13 mouse cellular contexts compared by ENCODE assay signal in genomic region chr13:52652253-52652628, GRCm38 (mm10).
"Had no signal": no experiment of that assay in that cellular context is flagged by ENCODE, and none has a peak within 500 bp of the region (broad histone marks: within the 10 kb centered on the region; RNA-seq: fewer than 3 reads in every experiment).

No protein-coding gene starts in this region.

- H3K36me3 ChIP-seq: liver, embryonic 12.5 days; midbrain, embryonic 12.5 days; neural tube, embryonic 15.5 days had no signal

- H3K4me2 ChIP-seq: liver, embryonic 12.5 days; lung, embryonic 14.5 days; midbrain, embryonic 12.5 days; neural tube, embryonic 15.5 days had no signal

- H3K4me1 ChIP-seq: liver, embryonic 12.5 days; midbrain, embryonic 12.5 days had no signal

- H3K9ac ChIP-seq: liver, embryonic 12.5 days; lung, embryonic 14.5 days; midbrain, embryonic 12.5 days; neural tube, embryonic 15.5 days had no signal

- DNase-seq: kidney, adult 2 months; kidney, postnatal 10 days; lung, embryonic 14.5 days; lung, postnatal 10 days; lung, postnatal 4 days; right cerebral cortex, adult 18-20 months; right cerebral cortex, postnatal 25 days; thymus, postnatal 4 days had no signal

- H3K27ac ChIP-seq: layer of hippocampus, adult 2 months; liver, embryonic 12.5 days; midbrain, embryonic 12.5 days; neural tube, embryonic 15.5 days; stomach, postnatal 0 days had no signal

- ATAC-seq: liver, embryonic 12.5 days had no signal

- H3K27me3 ChIP-seq: neural tube, embryonic 15.5 days had no signal

- H3K9me3 ChIP-seq: liver, embryonic 12.5 days; midbrain, embryonic 12.5 days; neural tube, embryonic 15.5 days had no signal

- H3K4me3 ChIP-seq: layer of hippocampus, adult 2 months; liver, embryonic 12.5 days; midbrain, embryonic 12.5 days; neural tube, embryonic 15.5 days had no signal
